Mouse (Mus musculus) hindbrain, embryonic 10.5 days (tissue): ENCODE data around the gene Arhgap29. TPM values are rescaled to one million over a fixed set of nuclear protein-coding genes. Genes with fewer than 3 reads are reported as not detected.
A peak's percentile ranks its signal among the peaks of the same experiment; 100 is the strongest.

Source experiments
- DNase-seq: peaks from one replicate; pipeline ENCODE4 v3.0.0-alpha.2; 2017; ENCODE audit warnings: low spot score
- H3K27ac ChIP-seq: fragments of 300-500 bp; sonication (generic); 2 replicates; pipeline ENCODE4 v1.5.1; 2016; ENCODE audit warnings: mild to moderate bottlenecking, moderate library complexity
- H3K27me3 ChIP-seq: fragments of 300-500 bp; sonication (generic); 2 replicates; pipeline ENCODE4 v1.6.1; 2016; ENCODE audit warnings: mild to moderate bottlenecking; ENCODE audit not compliant: poor library complexity, insufficient read depth, severe bottlenecking
- H3K36me3 ChIP-seq: fragments of 300-500 bp; sonication (generic); 2 replicates; pipeline ENCODE4 v1.6.1; 2016; ENCODE audit warnings: mild to moderate bottlenecking, moderate library complexity
- H3K4me1 ChIP-seq: fragments of 300-500 bp; sonication (generic); replicated peaks from 2 replicates; pipeline ENCODE4 v1.6.1; 2016; ENCODE audit warnings: mild to moderate bottlenecking
- H3K4me3 ChIP-seq: fragments of 300-500 bp; sonication (generic); 2 replicates; pipeline ENCODE4 v1.5.1; 2016; ENCODE audit warnings: mild to moderate bottlenecking, moderate library complexity
- H3K9me3 ChIP-seq: fragments of 300-500 bp; sonication (generic); 2 replicates; pipeline ENCODE4 v1.6.1; 2016; ENCODE audit warnings: mild to moderate bottlenecking, moderate library complexity
- WGBS: fragments of 180-500 bp; shearing (Covaris S2); methylation state at CpG from one replicate; pipeline ENCODE4 v1.1.7; 2016; 5-methylcytosine and 5-hydroxymethylcytosine counted together
- polyA plus RNA-seq: library from polyadenylated mRNA; unstranded; fragments of >200 nt; fragmentation: Nextera tagmentation; extraction: Ambion mirVana; gene quantifications from 2 replicates; pipeline ENCODE4 v1.2.1, GENCODE M21; 2016

Arhgap29 gene
- polyA plus RNA-seq = 23.3 and 31.8 TPM in 2 replicates

DNA sequence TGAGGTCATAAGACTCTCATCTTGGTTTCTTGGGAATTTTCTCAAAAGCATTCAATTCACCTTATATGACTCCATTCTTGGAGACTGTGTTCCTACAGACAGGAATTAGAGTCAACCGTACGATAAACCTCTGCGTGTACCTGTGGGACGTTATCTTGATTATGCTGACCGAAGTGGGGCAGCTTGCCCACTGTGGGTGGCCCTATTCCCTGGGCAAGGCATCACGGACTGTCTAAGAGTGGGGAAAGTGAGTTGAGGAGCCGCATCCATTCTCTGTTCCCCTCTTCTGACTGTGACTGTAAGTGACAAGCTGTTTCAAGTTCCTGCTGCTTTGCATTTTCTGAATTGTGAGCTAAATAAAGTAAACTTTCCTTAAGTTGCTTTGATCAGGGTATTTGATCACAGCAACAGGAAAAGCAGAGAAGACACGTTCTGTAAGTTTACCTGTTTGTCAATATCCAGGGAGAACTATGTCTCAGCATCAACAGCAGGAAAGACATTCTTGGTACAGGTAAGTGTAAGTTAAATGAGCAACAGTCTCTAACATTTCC lies at the start of gene Arhgap29:
TSS of gene Arhgap29 (plus strand) at position 501 of the 551 bp plus-strand sequence.
- H3K27me3 ChIP-seq = peaks cover 39% of the 10 kb centered on the region
- peak within 1 kb of the TSS; percentile 77 for H3K4me3 ChIP-seq
- 0 out of 2 replicates have a peak, but pooled peaks cover 3% of the 10 kb centered on the region for H3K9me3 ChIP-seq
- no peak for DNase-seq
- peak within 1 kb of the TSS; percentile 84 for H3K27ac ChIP-seq
- WGBS = 89% methylated on average over 8 of the region's 8 CpGs
- peaks cover 10% of the 10 kb centered on the region for H3K4me1 ChIP-seq
- H3K36me3 ChIP-seq = no peaks in the 10 kb centered on the region

DNA sequence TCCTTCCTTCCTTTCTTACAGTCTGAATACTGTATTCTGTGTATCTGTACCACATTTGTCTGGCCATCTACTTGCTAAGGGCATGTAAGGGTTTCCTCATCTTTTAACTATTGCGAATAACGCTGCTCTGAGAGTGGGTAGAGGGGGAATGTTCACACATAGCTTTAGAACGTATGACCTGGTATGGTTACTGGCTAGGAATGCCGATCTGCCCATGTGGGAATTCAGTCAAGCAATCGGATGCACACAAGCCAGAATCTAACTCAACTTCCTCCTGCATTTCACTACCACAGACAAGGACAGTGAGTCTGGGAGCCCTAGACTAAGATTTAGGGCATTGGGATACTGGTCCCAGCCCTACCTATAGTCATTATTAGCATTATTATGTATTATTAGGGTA lies 49.6 kb upstream of the Arhgap29 start:
- DNase-seq = no peak
- Histone ChIP-seq H3K4me3 (no peak overlapping the region), H3K36me3 (no peaks in the 10 kb centered on the region), H3K9me3 (no peaks in the 10 kb centered on the region), H3K4me1 (no peaks in the 10 kb centered on the region; the same call in 1 of the 2 replicates), H3K27ac (no peak overlapping the region), H3K27me3 (0 out of 2 replicates have a peak, but pooled peaks cover 6% of the 10 kb centered on the region)
- WGBS = 83% methylated on average over 5 of the region's 5 CpGs

DNA sequence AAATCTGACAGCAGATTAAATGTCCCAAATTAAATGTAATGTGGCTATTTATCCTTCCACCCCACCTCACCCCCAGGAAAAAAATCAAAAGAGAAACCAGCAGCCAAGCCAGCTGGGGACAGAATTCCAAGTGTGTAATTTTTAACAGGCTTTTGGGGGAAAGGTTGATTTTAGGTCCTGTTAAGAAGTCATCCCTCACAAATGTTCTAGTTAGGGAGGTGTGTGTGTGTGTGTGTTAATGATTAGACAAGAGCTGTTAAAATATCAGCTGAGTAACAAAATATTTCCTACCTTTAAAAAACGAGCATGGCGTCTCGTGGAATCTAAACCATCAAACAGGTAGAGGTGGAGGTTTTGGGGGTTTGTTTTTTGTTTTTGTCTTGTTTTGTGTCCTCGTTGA lies 49.1 kb upstream of the Arhgap29 start:
- Histone ChIP-seq H3K27me3 (0 out of 2 replicates have a peak, but pooled peaks cover 6% of the 10 kb centered on the region), H3K9me3 (no peaks in the 10 kb centered on the region), H3K4me1 (no peaks in the 10 kb centered on the region; the same call in 1 of the 2 replicates), H3K4me3 (no peak overlapping the region), H3K36me3 (no peaks in the 10 kb centered on the region), H3K27ac (no peak overlapping the region)
- WGBS = 80% methylated on average over 4 of the region's 4 CpGs
- DNase-seq = no peak

DNA sequence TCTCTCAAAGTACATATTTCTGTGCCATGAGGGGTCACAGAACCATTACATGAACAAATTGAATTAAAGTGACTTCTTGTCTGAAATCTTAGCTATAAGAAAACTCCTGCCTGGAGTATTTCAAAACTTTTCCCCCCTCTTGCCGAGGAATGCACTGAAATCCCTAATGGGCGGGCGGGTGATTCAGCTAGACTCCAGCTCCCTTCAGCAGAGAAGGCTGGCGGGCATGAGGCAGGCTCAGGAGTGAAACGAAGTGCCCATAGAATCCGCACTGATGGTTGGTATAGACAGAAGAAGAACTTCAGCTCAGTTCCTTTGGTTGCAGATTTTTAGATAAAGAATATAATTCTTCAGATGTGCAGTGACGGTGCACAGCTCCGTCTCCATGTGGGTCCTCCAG lies 48.6 kb upstream of the Arhgap29 start:
- WGBS = 77% methylated on average over 8 of the region's 8 CpGs
- Histone ChIP-seq H3K36me3 (no peaks in the 10 kb centered on the region), H3K9me3 (no peaks in the 10 kb centered on the region), H3K4me3 (no peak overlapping the region), H3K27ac (no peak overlapping the region), H3K4me1 (no peaks in the 10 kb centered on the region; the same call in 1 of the 2 replicates), H3K27me3 (0 out of 2 replicates have a peak, but pooled peaks cover 6% of the 10 kb centered on the region)
- no peak for DNase-seq

DNA sequence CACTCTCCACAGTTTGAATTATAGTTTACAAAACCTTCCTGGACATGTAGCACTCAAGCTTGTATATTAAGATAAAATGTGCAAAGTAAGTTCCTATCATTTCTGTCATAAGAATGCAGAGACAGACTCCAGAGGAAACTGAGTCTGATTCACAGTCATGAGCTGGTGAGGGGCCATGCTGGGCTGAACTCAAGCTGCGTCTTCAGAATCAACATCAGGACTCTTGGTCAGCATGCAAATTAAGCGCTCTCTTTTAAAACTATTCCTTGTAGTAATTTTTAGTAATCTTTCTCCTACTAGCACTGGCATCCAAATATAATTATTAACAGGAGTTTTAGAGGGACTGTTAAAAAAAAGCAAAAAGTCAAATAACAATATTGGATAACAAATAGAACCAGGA lies 47.9 kb upstream of the Arhgap29 start:
- no peaks in the 10 kb centered on the region for H3K9me3 ChIP-seq
- no peaks in the 10 kb centered on the region; the same call in 1 of the 2 replicates for H3K4me1 ChIP-seq
- no peak overlapping the region for H3K27ac ChIP-seq
- WGBS = 79% methylated on average over 2 of the region's 2 CpGs
- H3K27me3 ChIP-seq = 0 out of 2 replicates have a peak, but pooled peaks cover 6% of the 10 kb centered on the region
- no peak for DNase-seq
- no peaks in the 10 kb centered on the region for H3K36me3 ChIP-seq
- H3K4me3 ChIP-seq = no peak overlapping the region

DNA sequence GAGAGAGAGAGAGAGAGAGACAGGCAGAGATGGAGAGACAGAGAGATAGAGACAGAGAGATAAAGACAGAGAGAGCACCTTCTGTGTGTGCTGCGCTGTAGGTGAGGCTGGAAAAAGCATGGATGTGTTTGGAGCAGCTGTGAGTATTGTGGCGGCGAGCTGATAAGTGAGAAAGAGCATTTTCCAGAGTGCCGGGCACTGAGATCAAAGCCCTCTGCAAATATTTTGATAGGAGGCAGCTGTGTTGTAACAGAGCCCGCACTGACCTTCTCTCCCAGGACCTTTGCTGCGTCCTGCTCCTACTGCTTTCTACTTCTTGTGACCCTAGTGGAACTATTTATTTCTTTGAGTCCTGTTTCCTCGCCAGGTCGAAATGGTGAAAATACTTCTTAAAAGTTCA lies 45.7 kb upstream of the Arhgap29 start:
- H3K4me1 ChIP-seq = no peaks in the 10 kb centered on the region; the same call in 1 of the 2 replicates
- no peaks in the 10 kb centered on the region for H3K9me3 ChIP-seq
- 0 out of 2 replicates have a peak, but pooled peaks cover 6% of the 10 kb centered on the region for H3K27me3 ChIP-seq
- H3K36me3 ChIP-seq = no peaks in the 10 kb centered on the region
- H3K27ac ChIP-seq = no peak overlapping the region
- 57% methylated on average over 8 of the region's 8 CpGs for WGBS
- DNase-seq = no peak
- H3K4me3 ChIP-seq = no peak overlapping the region

DNA sequence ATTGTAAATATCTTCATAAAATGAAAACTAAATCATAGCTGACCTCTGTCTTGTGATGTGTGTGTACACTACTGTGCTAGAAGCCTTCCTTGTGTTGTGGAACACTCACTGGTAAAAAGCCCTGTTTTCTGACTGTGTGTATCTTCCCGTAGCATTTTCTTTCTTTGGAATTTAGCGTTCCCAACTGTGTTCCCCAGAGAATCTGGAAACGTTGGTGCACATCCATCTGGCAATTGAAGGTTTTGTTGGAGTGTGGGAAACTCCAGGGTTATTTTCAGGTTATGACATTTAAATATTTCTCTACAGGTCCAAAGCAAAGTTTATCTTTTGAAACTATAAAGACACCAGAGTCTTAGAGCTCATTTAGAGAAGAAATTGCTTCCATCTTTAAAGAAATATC lies 43.2 kb upstream of the Arhgap29 start:
- Histone ChIP-seq H3K4me3 (no peak overlapping the region), H3K9me3 (no peaks in the 10 kb centered on the region), H3K27me3 (0 out of 2 replicates have a peak, but pooled peaks cover 6% of the 10 kb centered on the region), H3K27ac (no peak overlapping the region), H3K4me1 (no peaks in the 10 kb centered on the region), H3K36me3 (no peaks in the 10 kb centered on the region)
- WGBS = 73% methylated on average over 3 of the region's 3 CpGs
- DNase-seq = no peak

DNA sequence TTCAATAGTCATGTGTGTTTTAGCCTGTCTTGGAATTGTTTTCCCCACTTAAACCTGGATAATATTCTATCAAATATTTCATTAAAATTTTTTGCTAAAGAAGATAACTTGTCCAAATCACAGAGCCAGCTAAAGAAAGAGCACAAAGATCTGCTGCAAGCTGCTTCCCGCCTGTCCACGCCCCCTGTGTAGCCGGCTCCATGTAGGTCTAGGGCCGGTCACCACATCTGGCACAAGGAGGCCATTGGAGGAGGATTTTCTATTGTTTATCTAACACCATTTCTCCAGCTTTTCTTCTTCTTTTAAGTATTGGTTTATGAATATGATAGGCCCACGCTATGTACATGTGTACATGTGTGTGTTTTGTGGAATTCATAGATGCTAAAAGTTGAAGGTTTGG lies 38.9 kb upstream of the Arhgap29 start:
- no peaks in the 10 kb centered on the region; the same call in 1 of the 2 replicates for H3K4me1 ChIP-seq
- WGBS = 77% methylated on average over 5 of the region's 5 CpGs
- no peak overlapping the region for H3K27ac ChIP-seq
- H3K4me3 ChIP-seq = no peak overlapping the region
- H3K36me3 ChIP-seq = no peaks in the 10 kb centered on the region
- no peak for DNase-seq
- no peaks in the 10 kb centered on the region for H3K9me3 ChIP-seq
- no peaks in the 10 kb centered on the region for H3K27me3 ChIP-seq

DNA sequence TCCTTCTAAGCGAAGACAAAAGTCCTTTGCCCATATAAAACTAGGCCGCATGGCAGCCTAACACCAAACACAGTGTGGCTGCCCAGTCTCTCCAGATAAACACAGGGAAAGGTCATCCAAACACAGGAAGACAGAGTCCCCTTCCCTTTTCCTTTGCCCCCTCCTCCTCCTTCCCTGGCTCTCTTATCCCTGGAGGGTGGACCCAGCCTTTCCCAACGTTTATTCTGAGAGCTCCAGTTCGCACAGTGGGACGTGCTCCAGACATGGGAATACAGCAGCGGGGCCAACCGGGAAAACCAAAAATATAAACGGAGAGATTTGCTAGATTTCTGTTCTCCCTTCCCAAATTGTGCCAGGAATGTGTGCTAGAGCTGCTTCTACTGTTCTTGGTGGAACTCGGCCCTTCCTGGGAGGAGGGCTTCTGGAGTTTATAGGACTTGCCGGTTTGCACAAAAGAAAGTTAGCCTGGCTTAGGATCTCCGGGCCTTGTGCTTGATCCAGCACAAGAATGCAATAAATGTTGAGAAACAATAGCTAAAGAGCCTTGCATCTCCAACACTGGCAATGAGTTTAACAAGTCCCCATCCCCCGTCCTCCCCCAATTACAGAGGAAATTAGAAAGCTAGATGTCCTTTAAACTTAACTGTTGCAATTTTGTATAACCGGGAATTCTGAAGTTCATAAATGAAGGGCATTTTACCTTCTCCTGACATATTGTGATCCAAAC lies 37.7 kb upstream of the Arhgap29 start:
- H3K27me3 ChIP-seq = no peaks in the 10 kb centered on the region
- no peaks in the 10 kb centered on the region for H3K36me3 ChIP-seq
- H3K9me3 ChIP-seq = no peaks in the 10 kb centered on the region
- no peak overlapping the region for H3K4me3 ChIP-seq
- no peaks in the 10 kb centered on the region; the same call in 1 of the 2 replicates for H3K4me1 ChIP-seq
- WGBS = 64% methylated on average over 13 of the region's 13 CpGs
- peak overlapping the region; percentile 60; the same call in 1 of the 2 replicates for H3K27ac ChIP-seq
- DNase-seq = no peak

DNA sequence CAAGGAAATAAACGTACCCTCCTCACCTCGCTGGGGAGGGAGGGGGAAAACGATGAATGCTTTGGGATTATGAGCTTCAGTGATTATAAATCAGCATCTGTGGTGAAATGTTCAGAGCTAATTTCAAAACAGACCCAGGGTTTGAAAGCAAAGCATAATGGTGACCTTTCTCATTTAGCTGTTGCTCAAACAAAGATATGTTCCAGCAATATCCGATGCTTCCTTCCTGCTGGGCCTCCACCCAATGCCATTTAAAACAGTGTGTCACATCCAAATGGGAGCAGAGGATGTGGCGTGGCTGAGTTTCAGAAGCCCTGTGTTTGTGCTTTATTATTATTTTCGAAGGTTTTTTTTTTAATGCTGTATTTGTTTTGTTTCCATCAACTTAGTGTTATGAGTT lies 37.1 kb upstream of the Arhgap29 start:
- H3K9me3 ChIP-seq = no peaks in the 10 kb centered on the region
- no peaks in the 10 kb centered on the region for H3K27me3 ChIP-seq
- H3K4me3 ChIP-seq = no peak overlapping the region
- 85% methylated on average over 6 of the region's 6 CpGs for WGBS
- no peaks in the 10 kb centered on the region; the same call in 1 of the 2 replicates for H3K4me1 ChIP-seq
- no peak overlapping the region for H3K27ac ChIP-seq
- H3K36me3 ChIP-seq = no peaks in the 10 kb centered on the region
- DNase-seq = no peak

DNA sequence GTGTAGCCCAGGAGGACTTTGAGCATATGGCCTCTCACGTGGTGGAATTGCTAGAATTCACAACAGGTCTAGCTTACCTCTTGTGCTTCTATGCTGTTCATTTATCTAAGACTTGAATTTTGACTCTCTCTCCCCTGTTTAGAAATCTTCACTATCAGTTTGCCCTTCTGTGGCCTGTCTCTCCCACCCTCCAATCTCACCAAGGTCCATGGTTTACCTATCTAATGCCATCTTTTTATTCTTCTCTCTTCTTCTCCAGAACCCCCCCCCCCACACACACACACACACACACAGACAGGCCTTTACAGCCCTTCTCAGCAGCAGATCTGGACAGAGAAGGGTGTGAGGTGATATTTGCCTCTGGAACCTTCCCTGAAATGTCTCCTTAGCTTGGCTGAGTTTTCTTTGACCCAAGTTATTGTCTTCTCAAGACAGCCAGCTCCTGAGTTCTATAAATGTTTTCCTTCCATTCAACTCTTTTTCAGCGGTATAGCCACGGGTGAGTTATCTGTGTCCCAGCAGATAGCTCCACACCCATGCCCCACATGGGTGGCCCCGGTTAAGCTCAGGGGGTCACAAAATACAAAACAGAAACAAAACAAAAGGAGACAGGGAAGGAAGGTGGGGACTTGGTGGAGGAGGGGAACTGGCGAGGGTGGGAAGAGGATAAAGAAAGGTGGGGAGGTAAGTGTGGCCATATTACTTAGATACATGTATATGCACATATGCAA lies 35.4 kb upstream of the Arhgap29 start:
- H3K4me3 ChIP-seq = no peak overlapping the region
- H3K36me3 ChIP-seq = no peaks in the 10 kb centered on the region
- DNase-seq = no peak
- H3K27ac ChIP-seq = no peak overlapping the region
- H3K4me1 ChIP-seq = no peaks in the 10 kb centered on the region; the same call in 1 of the 2 replicates
- no peaks in the 10 kb centered on the region for H3K27me3 ChIP-seq
- 85% methylated on average over 5 of the region's 5 CpGs for WGBS
- H3K9me3 ChIP-seq = no peaks in the 10 kb centered on the region

DNA sequence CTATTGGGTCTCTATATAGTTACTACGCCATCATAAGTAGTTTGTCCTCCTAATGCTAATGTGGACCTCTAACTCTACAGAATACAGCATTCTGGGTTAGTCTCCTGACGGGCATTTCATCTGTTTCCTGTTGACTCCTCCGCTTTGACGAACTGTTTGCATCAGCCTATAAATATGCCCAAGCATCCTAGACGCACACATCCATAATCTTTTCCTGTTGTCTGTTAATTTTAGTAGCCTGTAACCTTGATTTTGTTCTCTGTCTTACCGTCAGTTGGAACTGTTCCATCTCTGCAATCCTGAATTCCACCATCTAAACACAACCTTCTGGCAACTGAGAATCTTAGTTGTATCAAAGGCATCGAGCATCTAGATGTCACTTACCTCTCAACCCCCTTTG lies 34.7 kb upstream of the Arhgap29 start:
- H3K4me3 ChIP-seq = no peak overlapping the region
- no peaks in the 10 kb centered on the region for H3K36me3 ChIP-seq
- 89% methylated on average over 7 of the region's 7 CpGs for WGBS
- no peaks in the 10 kb centered on the region for H3K9me3 ChIP-seq
- H3K27ac ChIP-seq = no peak overlapping the region
- no peaks in the 10 kb centered on the region; the same call in 1 of the 2 replicates for H3K4me1 ChIP-seq
- H3K27me3 ChIP-seq = no peaks in the 10 kb centered on the region
- DNase-seq = no peak

DNA sequence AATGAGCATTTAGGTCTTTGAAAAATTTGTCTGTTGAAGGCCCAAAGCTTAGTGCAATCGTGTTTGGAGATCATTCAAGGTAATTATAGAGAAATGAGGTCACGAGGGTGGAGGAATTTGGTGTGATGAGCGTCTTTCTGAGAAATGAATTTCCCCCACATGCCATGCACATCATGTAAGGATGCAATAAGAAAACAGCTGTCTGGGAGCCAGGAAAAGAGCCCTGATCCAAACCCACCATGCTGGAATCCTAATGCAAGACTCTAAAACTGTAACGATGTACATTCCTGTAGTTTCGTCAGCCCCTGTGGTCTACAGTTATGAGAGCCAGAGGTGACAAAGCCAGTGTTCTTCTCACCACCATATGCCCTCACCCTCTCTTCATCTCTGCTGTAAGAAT lies 32.4 kb upstream of the Arhgap29 start:
- no peaks in the 10 kb centered on the region for H3K27me3 ChIP-seq
- H3K27ac ChIP-seq = no peak overlapping the region
- no peaks in the 10 kb centered on the region for H3K9me3 ChIP-seq
- H3K4me1 ChIP-seq = no peaks in the 10 kb centered on the region
- H3K36me3 ChIP-seq = no peaks in the 10 kb centered on the region
- 92% methylated on average over 5 of the region's 5 CpGs for WGBS
- H3K4me3 ChIP-seq = no peak overlapping the region
- no peak for DNase-seq
